Mouse (Mus musculus): Measurements from ENCODE around the gene Slc7a7.

Gene Slc7a7

GRCm38 (mm10) chr14:54379571-54379970 lies 38.0 kb downstream of the Slc7a7 start:
- TF ChIP-seq GATA4 (IDR thresholded peaks at IDR 0.05; ENCODE audit: insufficient replicate concordance, low read length) = no peak

GRCm38 (mm10) chr14:54377166-54377565 lies 40.4 kb downstream of the Slc7a7 start:
- TF ChIP-seq GATA4 (IDR thresholded peaks at IDR 0.05; ENCODE audit: insufficient replicate concordance, low read length) = no peak

- no peak for TF ChIP-seq GATA4 (IDR thresholded peaks at IDR 0.05; ENCODE audit: insufficient replicate concordance, low read length)
Measured at GRCm38 (mm10) chr14:54375916-54376315, 41.7 kb downstream of the Slc7a7 start.

GRCm38 (mm10) chr14:54372923-54373322 lies 44.7 kb downstream of the Slc7a7 start:
- TF ChIP-seq GATA4 (IDR thresholded peaks at IDR 0.05; ENCODE audit: insufficient replicate concordance, low read length) = no peak

- TF ChIP-seq GATA4 (IDR thresholded peaks at IDR 0.05; ENCODE audit: insufficient replicate concordance, low read length) = no peak
Measured at GRCm38 (mm10) chr14:54371460-54371859, 46.1 kb downstream of the Slc7a7 start.

- no peak for TF ChIP-seq GATA4 (IDR thresholded peaks at IDR 0.05; ENCODE audit: insufficient replicate concordance, low read length)
Measured at GRCm38 (mm10) chr14:54370595-54370994, 47.0 kb downstream of the Slc7a7 start.

- TF ChIP-seq GATA4 (IDR thresholded peaks at IDR 0.05; ENCODE audit: insufficient replicate concordance, low read length) = no peak
Measured at GRCm38 (mm10) chr14:54369372-54369771, 48.2 kb downstream of the Slc7a7 start.

GRCm38 (mm10) chr14:54367429-54368060 lies 50.0 kb downstream of the Slc7a7 start:
- TF ChIP-seq GATA4 (IDR thresholded peaks at IDR 0.05; ENCODE audit: insufficient replicate concordance, low read length) = no peak

- TF ChIP-seq GATA4 (IDR thresholded peaks at IDR 0.05; ENCODE audit: insufficient replicate concordance, low read length) = no peak
Measured at GRCm38 (mm10) chr14:54366581-54366980, 51.0 kb downstream of the Slc7a7 start.

GRCm38 (mm10) chr14:54365026-54365645 lies 52.4 kb downstream of the Slc7a7 start:
- no peak for TF ChIP-seq GATA4 (IDR thresholded peaks at IDR 0.05; ENCODE audit: insufficient replicate concordance, low read length)

GRCm38 (mm10) chr14:54363156-54363555 lies 54.4 kb downstream of the Slc7a7 start:
- TF ChIP-seq GATA4 (IDR thresholded peaks at IDR 0.05; ENCODE audit: insufficient replicate concordance, low read length) = no peak

- TF ChIP-seq GATA4 (IDR thresholded peaks at IDR 0.05; ENCODE audit: insufficient replicate concordance, low read length) = no peak
Measured at GRCm38 (mm10) chr14:54360577-54361340, 56.8 kb downstream of the Slc7a7 start, which contains the start of gene Oxa1l. Gene Oxa1l (plus strand): TSS chr14:54360834.

GRCm38 (mm10) chr14:54354406-54354805 lies 63.2 kb downstream of the Slc7a7 start:
- TF ChIP-seq GATA4 (IDR thresholded peaks at IDR 0.05; ENCODE audit: insufficient replicate concordance, low read length) = no peak

- TF ChIP-seq GATA4 (IDR thresholded peaks at IDR 0.05; ENCODE audit: insufficient replicate concordance, low read length) = no peak
Measured at GRCm38 (mm10) chr14:54352314-54352713, 65.3 kb downstream of the Slc7a7 start.

GRCm38 (mm10) chr14:54340836-54341235 lies 76.7 kb downstream of the Slc7a7 start:
- no peak for TF ChIP-seq GATA4 (IDR thresholded peaks at IDR 0.05; ENCODE audit: insufficient replicate concordance, low read length)

Measured in liver, adult (tissue).